Mouse (Mus musculus): ENCODE measurements at regions not wholly inside any gene's neighbourhood (a gene's known extent, or its start where the extent isn't known, plus 50 kb on each side); places are given as distances from the start of the nearest gene placed in this dataset.

DNA sequence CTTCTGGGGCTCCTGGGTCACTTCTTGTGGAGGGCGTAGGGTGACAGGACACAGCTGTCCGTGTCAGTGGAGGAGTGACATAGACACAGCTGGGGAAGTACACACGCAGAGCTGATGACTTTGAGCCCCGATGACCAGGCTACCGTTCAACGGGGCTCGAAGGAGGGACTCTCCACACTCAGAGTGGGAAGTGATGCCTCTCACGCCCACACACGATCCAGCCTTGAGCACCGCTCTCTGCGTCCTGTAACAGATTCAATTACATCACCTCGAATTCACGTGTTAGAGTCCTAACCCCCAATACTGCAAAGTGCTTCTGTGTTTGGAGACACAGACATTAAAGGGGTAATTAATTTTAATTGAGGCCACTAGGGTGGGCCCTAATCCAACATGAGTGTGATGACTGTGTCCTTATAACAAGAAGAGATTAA lies 101.4 kb upstream of the Sdk2 start:
- no peak for TF ChIP-seq POLR2A (IDR thresholded peaks at IDR 0.05; ENCODE audit: low read depth, low read length)
- TF ChIP-seq CTCF (conservative IDR thresholded peaks at IDR 0.05; ENCODE audit: insufficient read depth, insufficient read length, low read depth, low read length) = no peak

Data from kidney, adult 2 months (tissue).